Mouse (Mus musculus): ENCODE results near the gene Zfhx3.

DNA sequence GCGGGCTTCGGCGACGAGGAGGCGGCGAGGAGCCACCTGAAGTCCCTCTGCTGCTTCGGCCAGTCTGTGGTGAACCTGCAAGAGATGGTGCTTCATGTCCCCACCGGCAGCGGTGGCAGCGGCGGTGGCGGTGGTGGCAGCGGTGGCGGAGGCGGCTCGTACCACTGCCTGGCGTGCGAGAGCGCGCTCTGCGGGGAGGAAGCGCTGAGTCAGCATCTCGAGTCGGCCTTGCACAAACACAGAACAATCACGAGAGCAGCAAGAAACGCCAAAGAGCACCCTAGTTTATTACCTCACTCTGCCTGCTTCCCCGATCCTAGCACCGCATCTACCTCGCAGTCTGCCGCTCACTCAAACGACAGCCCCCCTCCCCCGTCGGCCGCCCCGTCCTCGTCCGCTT is 1014.0 kb downstream of the Zfhx3 start:
- no peak for TF ChIP-seq CTCF (IDR thresholded peaks at IDR 0.05; ENCODE audit: low read depth)
- TF ChIP-seq EP300 (IDR thresholded peaks at IDR 0.05; ENCODE audit: low read depth) = no peak

Data from liver, embryonic 14.5 days (tissue).